Mouse (Mus musculus): ENCODE results near the gene Gm17542. TPM values are rescaled to one million over a fixed set of nuclear protein-coding genes. Genes with fewer than 3 reads are reported as not detected.

The Gm17542 gene
- polyA plus RNA-seq, 1 experiment: not detected

- Histone ChIP-seq H3K79me2 (ENCODE audit: control insufficient read depth, insufficient read depth) (no peaks in the 10 kb centered on the region), H3K4me3 (ENCODE audit: insufficient read depth, poor library complexity, severe bottlenecking) (no peak within 1 kb of the TSS), H3K36me3 (ENCODE audit: control insufficient read depth, insufficient read depth) (no peaks in the 10 kb centered on the region), H3K79me3 (ENCODE audit: low read depth) (no peaks in the 10 kb centered on the region), H3ac (ENCODE audit: control insufficient read depth, insufficient read length, low read depth) (no peak within 1 kb of the TSS), H3K27me3 (ENCODE audit: control insufficient read depth, insufficient read depth, insufficient read length) (no peaks in the 10 kb centered on the region)
- TF ChIP-seq FOSL1 (IDR thresholded peaks at IDR 0.05; ENCODE audit: insufficient read depth, low read length, poor library complexity, severe bottlenecking) (no peak), CTCF (IDR thresholded peaks at IDR 0.05; ENCODE audit: control insufficient read depth, insufficient read depth, insufficient read length) (peak; percentile 58)
Observed at GRCm38 (mm10) chr10:58675533-58675932, 42.5 kb downstream of the Gm17542 start, which contains the start of gene Edar. TSS of gene Edar (minus strand) at chr10:58675654.

- no peak overlapping the region for H3K4me3 ChIP-seq (ENCODE audit: insufficient read depth, poor library complexity, severe bottlenecking)
- H3K36me3 ChIP-seq (ENCODE audit: control insufficient read depth, insufficient read depth): no peaks in the 10 kb centered on the region
- TF ChIP-seq CEBPB (IDR thresholded peaks at IDR 0.05; ENCODE audit: low read depth): no peak
- TF ChIP-seq MAX (IDR thresholded peaks at IDR 0.05): no peak
- no peak for TF ChIP-seq USF1 (IDR thresholded peaks at IDR 0.05; ENCODE audit: low read depth)
- no peak for TF ChIP-seq MYOD1 (IDR thresholded peaks at IDR 0.05; ENCODE audit: control insufficient read depth, insufficient read length, low read depth)
- no peak for TF ChIP-seq MYOG (IDR thresholded peaks at IDR 0.05; ENCODE audit: control insufficient read depth, extremely low read depth, insufficient read length)
- TF ChIP-seq FOSL1 (IDR thresholded peaks at IDR 0.05; ENCODE audit: insufficient read depth, low read length, poor library complexity, severe bottlenecking): no peak
- TF ChIP-seq CTCF (IDR thresholded peaks at IDR 0.05; ENCODE audit: control insufficient read depth, insufficient read depth, insufficient read length): no peak
- no peaks in the 10 kb centered on the region for H3K79me3 ChIP-seq (ENCODE audit: low read depth)
- H3K27me3 ChIP-seq (ENCODE audit: control insufficient read depth, insufficient read depth, insufficient read length): no peaks in the 10 kb centered on the region
- no peak overlapping the region for H3ac ChIP-seq (ENCODE audit: control insufficient read depth, insufficient read length, low read depth)
- H3K79me2 ChIP-seq (ENCODE audit: control insufficient read depth, insufficient read depth): no peaks in the 10 kb centered on the region
Observed at GRCm38 (mm10) chr10:58673278-58674061, 44.5 kb downstream of the Gm17542 start.

- H3K79me3 ChIP-seq (ENCODE audit: low read depth): no peaks in the 10 kb centered on the region
- H3K4me3 ChIP-seq (ENCODE audit: insufficient read depth, poor library complexity, severe bottlenecking): no peak overlapping the region
- TF ChIP-seq CTCF (IDR thresholded peaks at IDR 0.05; ENCODE audit: control insufficient read depth, insufficient read depth, insufficient read length) (no peak), USF1 (IDR thresholded peaks at IDR 0.05; ENCODE audit: low read depth) (no peak), FOSL1 (IDR thresholded peaks at IDR 0.05; ENCODE audit: insufficient read depth, low read length, poor library complexity, severe bottlenecking) (no peak), MYOD1 (IDR thresholded peaks at IDR 0.05; ENCODE audit: control insufficient read depth, insufficient read length, low read depth) (no peak), CEBPB (IDR thresholded peaks at IDR 0.05; ENCODE audit: low read depth) (no peak), MYOG (IDR thresholded peaks at IDR 0.05; ENCODE audit: control insufficient read depth, extremely low read depth, insufficient read length) (no peak), MAX (IDR thresholded peaks at IDR 0.05) (no peak)
- no peaks in the 10 kb centered on the region for H3K36me3 ChIP-seq (ENCODE audit: control insufficient read depth, insufficient read depth)
- peaks cover 5% of the 10 kb centered on the region for H3K27me3 ChIP-seq (ENCODE audit: control insufficient read depth, insufficient read depth, insufficient read length)
- no peak overlapping the region for H3ac ChIP-seq (ENCODE audit: control insufficient read depth, insufficient read length, low read depth)
- H3K79me2 ChIP-seq (ENCODE audit: control insufficient read depth, insufficient read depth): no peaks in the 10 kb centered on the region
Observed at GRCm38 (mm10) chr10:58672557-58673277, 45.3 kb downstream of the Gm17542 start.

- Histone ChIP-seq H3K79me2 (ENCODE audit: control insufficient read depth, insufficient read depth) (no peaks in the 10 kb centered on the region), H3K4me3 (ENCODE audit: insufficient read depth, poor library complexity, severe bottlenecking) (no peak overlapping the region), H3K79me3 (ENCODE audit: low read depth) (no peaks in the 10 kb centered on the region), H3K27me3 (ENCODE audit: control insufficient read depth, insufficient read depth, insufficient read length) (peaks cover 20% of the 10 kb centered on the region), H3K36me3 (ENCODE audit: control insufficient read depth, insufficient read depth) (no peaks in the 10 kb centered on the region), H3ac (ENCODE audit: control insufficient read depth, insufficient read length, low read depth) (no peak overlapping the region)
- no peak for TF ChIP-seq USF1 (IDR thresholded peaks at IDR 0.05; ENCODE audit: low read depth)
- TF ChIP-seq MYOG (IDR thresholded peaks at IDR 0.05; ENCODE audit: control insufficient read depth, extremely low read depth, insufficient read length): no peak
- no peak for TF ChIP-seq CEBPB (IDR thresholded peaks at IDR 0.05; ENCODE audit: low read depth)
- no peak for TF ChIP-seq MAX (IDR thresholded peaks at IDR 0.05)
- TF ChIP-seq FOSL1 (IDR thresholded peaks at IDR 0.05; ENCODE audit: insufficient read depth, low read length, poor library complexity, severe bottlenecking): no peak
- TF ChIP-seq MYOD1 (IDR thresholded peaks at IDR 0.05; ENCODE audit: control insufficient read depth, insufficient read length, low read depth): no peak
- TF ChIP-seq CTCF (IDR thresholded peaks at IDR 0.05; ENCODE audit: control insufficient read depth, insufficient read depth, insufficient read length): no peak
Observed at GRCm38 (mm10) chr10:58663868-58664267, 54.1 kb downstream of the Gm17542 start.

Other genes starting within 250 kb of the Gm17542 start
- gene Ccdc138, start 220.3 kb downstream of the Gm17542 start, polyA plus RNA-seq (2012; fragmentation: generic; extraction: Trizol): 0.91 TPM
- gene Edar, start 42.6 kb downstream of the Gm17542 start, polyA plus RNA-seq (2012; fragmentation: generic; extraction: Trizol): not detected
- 0.14 TPM for gene Sh3rf3, start 95.1 kb upstream of the Gm17542 start, polyA plus RNA-seq (2012; fragmentation: generic; extraction: Trizol)

Data from C2C12 (cell line).